Mouse (Mus musculus) C2C12 (cell line): ENCODE measurements at regions not wholly inside any gene's neighbourhood (a gene's known extent, or its start where the extent isn't known, plus 50 kb on each side); places are given as distances from the start of the nearest gene placed in this dataset.

Experiments
- CEBPB ChIP-seq: IDR thresholded peaks from one replicate; pipeline ENCODE4 v1.6.1; 2011; ENCODE audit warnings: low read depth, mild to moderate bottlenecking, control low read depth, moderate library complexity
- CTCF ChIP-seq: IDR thresholded peaks from one replicate; pipeline ENCODE4 v1.5.1; 2011; ENCODE audit not compliant: control insufficient read depth, insufficient read depth, insufficient read length
- MAX ChIP-seq: IDR thresholded peaks from one replicate; pipeline ENCODE4 v1.6.1; 2011; ENCODE audit warnings: mild to moderate bottlenecking, control low read depth
- MYOG ChIP-seq: IDR thresholded peaks from one replicate; pipeline ENCODE4 v1.6.1; 2011; ENCODE audit not compliant: control insufficient read depth, insufficient read length; ENCODE audit errors: extremely low read depth
- USF1 ChIP-seq: IDR thresholded peaks from one replicate; pipeline ENCODE4 v1.6.1; 2011; ENCODE audit warnings: low read depth, mild to moderate bottlenecking, control low read depth, moderate library complexity

DNA sequence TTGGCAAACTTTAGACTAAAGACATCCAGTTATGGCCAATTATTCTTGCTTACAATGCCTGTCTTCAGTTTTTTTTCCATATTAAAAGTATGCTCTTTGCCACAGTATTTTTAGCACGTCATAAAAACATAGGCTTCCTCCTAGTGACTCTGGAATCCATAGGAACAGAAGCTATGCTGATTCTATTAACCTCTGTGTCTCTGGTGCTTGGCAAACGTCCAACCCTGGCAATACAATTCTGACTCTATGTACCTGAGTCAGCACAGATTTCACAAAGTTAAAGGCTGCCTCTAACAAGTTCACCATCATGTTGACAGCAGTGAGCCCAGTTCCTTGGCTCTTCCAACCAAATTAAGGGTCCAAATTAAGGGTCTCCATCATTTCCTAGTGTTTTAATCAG lies 194.6 kb upstream of the Stt3b start:
- TF ChIP-seq CTCF (no peak), CEBPB (no peak), MAX (no peak), MYOG (no peak), USF1 (no peak)
